Mouse (Mus musculus) lung, postnatal 0 days (tissue): ENCODE measurements around the gene Rpn1.

Experiments
- CTCF ChIP-seq: IDR thresholded peaks from 2 replicates; pipeline ENCODE4 v1.5.1; 2016; ENCODE audit warnings: antibody characterized with exemption, mild to moderate bottlenecking
- EP300 ChIP-seq: IDR thresholded peaks from 2 replicates; pipeline ENCODE4 v1.6.1; 2016; ENCODE audit warnings: antibody characterized with exemption, mild to moderate bottlenecking, control low read depth

GRCm38 (mm10) chr6:88138485-88138884 is 54.2 kb downstream of the Rpn1 start:
- TF ChIP-seq CTCF (no peak), EP300 (peak; percentile 98)
